In the genomic region with DNA sequence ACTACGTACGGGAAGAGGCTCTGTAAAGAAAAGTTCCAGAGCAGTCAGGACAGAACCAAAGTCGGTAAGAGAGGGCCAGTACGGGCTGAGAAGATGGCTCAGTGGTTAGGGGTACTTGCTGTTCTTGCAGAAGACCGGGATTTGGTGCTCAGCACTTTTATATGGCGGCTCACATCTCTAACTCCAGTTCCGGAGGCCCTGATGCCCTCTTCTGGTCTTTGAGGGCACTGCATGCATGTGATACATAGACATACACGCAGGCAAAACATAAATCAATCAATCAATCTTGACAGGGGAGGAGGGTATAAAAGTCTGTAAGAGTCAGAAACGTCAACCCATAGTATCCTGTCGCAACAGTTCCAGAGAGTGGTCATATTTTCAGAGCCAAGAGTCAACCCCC, we compare ENCODE assay signal across 25 mouse cellular contexts. TPM values are rescaled to one million over a fixed set of nuclear protein-coding genes. Genes with fewer than 3 reads are reported as not detected.
DNase-seq lines count a peak whose midpoint lies in the region; ATAC-seq and TF ChIP-seq lines count a peak whose summit lies in the region.
"Had no signal": no experiment of that assay in that cellular context is flagged by ENCODE, and none has a peak within 500 bp of the region (broad histone marks: within the 10 kb centered on the region; RNA-seq: fewer than 3 reads in every experiment).

No protein-coding gene starts in this region.

- in situ Hi-C loops in Patski (cut with MboI; ENCODE audit: low pct_unique_long_range_greater_than_20kb) = no loop called here

- H3K9me3 ChIP-seq in E14TG2a.4 (ENCODE audit: low read length) (no peaks in the 10 kb centered on the region), ES-Bruce4 (replicated peaks; ENCODE audit: control insufficient read depth, insufficient read depth, low read length, poor library complexity, severe bottlenecking) (no peaks in the 10 kb centered on the region)
- no peaks in the 10 kb centered on the region for H3K9me3 ChIP-seq in stomach, postnatal 0 days (ENCODE audit: control insufficient read depth, low read length)
- H3K9me3 ChIP-seq: embryonic facial prominence, embryonic 12.5 days; embryonic facial prominence, embryonic 15.5 days; hindbrain, embryonic 15.5 days had no signal

- no peak overlapping the region for H3K4me2 ChIP-seq in stomach, postnatal 0 days (replicated peaks; ENCODE audit: low read depth)
- H3K4me2 ChIP-seq: embryonic facial prominence, embryonic 12.5 days; embryonic facial prominence, embryonic 15.5 days; heart, embryonic 11.5 days; hindbrain, embryonic 12.5 days; hindbrain, embryonic 15.5 days had no signal

- WGBS in stomach, postnatal 0 days = 93% methylated on average over 10 of the region's 10 CpGs

- H3K9ac ChIP-seq in ES-Bruce4 (ENCODE audit: low read depth, poor library complexity, severe bottlenecking) = no peak overlapping the region
- no peak overlapping the region for H3K9ac ChIP-seq in stomach, postnatal 0 days (ENCODE audit: low read length)
- H3K9ac ChIP-seq: embryonic facial prominence, embryonic 12.5 days; embryonic facial prominence, embryonic 15.5 days; forebrain, postnatal 0 days; hindbrain, embryonic 12.5 days; hindbrain, embryonic 15.5 days had no signal

- no peak overlapping the region for H3K4me3 ChIP-seq in E14TG2a.4 (replicated peaks; ENCODE audit: low read length)
- no peak overlapping the region for H3K4me3 ChIP-seq in ES-Bruce4 (ENCODE audit: low read depth, low read length)
- H3K4me3 ChIP-seq in stomach, postnatal 0 days (ENCODE audit: low read depth, low read length) = no peak overlapping the region
- H3K4me3 ChIP-seq: embryonic facial prominence, embryonic 12.5 days; embryonic facial prominence, embryonic 15.5 days; gastrocnemius, adult 2 months; heart, adult 2 months; hindbrain, embryonic 12.5 days; hindbrain, embryonic 15.5 days had no signal

- ATAC-seq in Patski = no peak
- no peak for ATAC-seq in stomach, postnatal 0 days (ENCODE audit: low FRiP score, low TSS enrichment)
- ATAC-seq: CD4-positive, CD25-positive, alpha-beta regulatory T cell, adult 4 months; forebrain, embryonic 14.5 days; intestine, postnatal 0 days had no signal

- no peak for TF ChIP-seq EP300 in ES-Bruce4 (IDR thresholded peaks at IDR 0.05; ENCODE audit: insufficient read depth, low read depth, low read length)
- no peak for TF ChIP-seq EP300 in stomach, postnatal 0 days (optimal IDR thresholded peaks at IDR 0.05)

- no peak overlapping the region for H3K27ac ChIP-seq in ES-Bruce4 (ENCODE audit: insufficient read depth, low read length)
- no peak overlapping the region for H3K27ac ChIP-seq in stomach, postnatal 0 days (replicated peaks)
- H3K27ac ChIP-seq: embryonic facial prominence, embryonic 12.5 days; embryonic facial prominence, embryonic 15.5 days; gastrocnemius, adult 2 months; heart, adult 2 months; hindbrain, embryonic 12.5 days; hindbrain, embryonic 15.5 days had no signal

- peak; percentile 70 for TF ChIP-seq CTCF in E14TG2a.4 (conservative IDR thresholded peaks at IDR 0.05; ENCODE audit: low read length)
- peak; percentile 6 for TF ChIP-seq CTCF in ES-Bruce4 (IDR thresholded peaks at IDR 0.05; ENCODE audit: low read depth, low read length)
- peak; percentile 30 for TF ChIP-seq CTCF in Patski (IDR thresholded peaks at IDR 0.05)
- TF ChIP-seq CTCF in stomach, postnatal 0 days (IDR thresholded peaks at IDR 0.05; ENCODE audit: low read depth) = peak; percentile 21; the same call in 1 of the 2 replicates

- POLR2A ChIA-PET in Patski (lab: Charles Lee) = interaction anchor here (0.6 kb wide), 1 partner anchor 589 kb away, joined by 3 read pairs; no protein-coding TSS in a partner anchor

- H3K36me3 ChIP-seq in E14TG2a.4 (ENCODE audit: insufficient read depth, low read length) = peaks cover 92% of the 10 kb centered on the region
- H3K36me3 ChIP-seq in ES-Bruce4 (ENCODE audit: control insufficient read depth, insufficient read depth, low read length, poor library complexity, severe bottlenecking) = peaks cover 22% of the 10 kb centered on the region
- no peaks in the 10 kb centered on the region for H3K36me3 ChIP-seq in stomach, postnatal 0 days (ENCODE audit: control insufficient read depth, insufficient read depth, low read length)
- H3K36me3 ChIP-seq: embryonic facial prominence, embryonic 12.5 days; embryonic facial prominence, embryonic 15.5 days; hindbrain, embryonic 12.5 days; hindbrain, embryonic 15.5 days had no signal

- no peak for DNase-seq in Patski (ENCODE audit: low read depth, low spot score)
- no peak for DNase-seq in stomach, postnatal 0 days (ENCODE audit: low spot score)
- no peak for DNase-seq in adrenal gland, postnatal 4 days (ENCODE audit: low spot score in 2 of 2)
- DNase-seq in urinary bladder, postnatal 14 days (ENCODE audit: low spot score) = no peak
- DNase-seq: adrenal gland, postnatal 10 days; adrenal gland, postnatal 36 days; cerebellum, adult 11 months; cerebellum, adult 2 months; cerebellum, adult 9-11 months; cerebellum, postnatal 25 days; forebrain, postnatal 0 days; gastrocnemius, adult 2 months; gastrocnemius, postnatal 25 days; heart, adult 2 months had no signal

- no peaks in the 10 kb centered on the region for H3K27me3 ChIP-seq in E14TG2a.4 (ENCODE audit: insufficient read depth, low read length)
- no peaks in the 10 kb centered on the region for H3K27me3 ChIP-seq in ES-Bruce4 (ENCODE audit: control insufficient read depth, insufficient read depth, low read length, poor library complexity, severe bottlenecking)
- no peaks in the 10 kb centered on the region for H3K27me3 ChIP-seq in Patski
- H3K27me3 ChIP-seq in stomach, postnatal 0 days (ENCODE audit: control insufficient read depth, insufficient read depth, low read length) = no peaks in the 10 kb centered on the region
- H3K27me3 ChIP-seq: embryonic facial prominence, embryonic 12.5 days; embryonic facial prominence, embryonic 15.5 days; hindbrain, embryonic 12.5 days; hindbrain, embryonic 15.5 days had no signal

- no peak for TF ChIP-seq POLR2A in ES-Bruce4 (IDR thresholded peaks at IDR 0.05; ENCODE audit: insufficient read depth, low read length)

- H3K4me1 ChIP-seq in E14TG2a.4 (replicated peaks; ENCODE audit: low read depth, low read length) (peaks cover 96% of the 10 kb centered on the region), ES-Bruce4 (ENCODE audit: control insufficient read depth, insufficient read depth, low read length) (peaks cover 2% of the 10 kb centered on the region)
- no peaks in the 10 kb centered on the region for H3K4me1 ChIP-seq in stomach, postnatal 0 days (replicated peaks; ENCODE audit: control insufficient read depth, insufficient read depth)
- H3K4me1 ChIP-seq: embryonic facial prominence, embryonic 12.5 days; embryonic facial prominence, embryonic 15.5 days; hindbrain, embryonic 15.5 days had no signal

- CTCF ChIA-PET in Patski (lab: Charles Lee) = no interaction called here

RNA-seq across cellular contexts. Expression of a gene that starts 45.1 kb away (rescaled TPM):
- polyA plus RNA-seq in ES-Bruce4 (2011; ENCODE audit: insufficient read depth, insufficient read length, low read depth, missing spikeins) = 90.7 and 95.8 TPM in 2 replicates
- 0.74 TPM for polyA plus RNA-seq in Patski (2021)
- polyA plus RNA-seq in stomach, postnatal 0 days (2015; fragmentation: Nextera tagmentation; extraction: Ambion mirVana) = 34.6 and 37.7 TPM in 2 replicates
- 1 to 10 TPM; 4.1 to 4.5 TPM for total RNA-seq in adrenal gland, postnatal 4 days (2021)
- total RNA-seq: hematopoietic stem cell, adult 5-6 weeks had no signal

Comparison
In these comparisons a context has a peak if more than half of its experiments do, and no peak if none do; other contexts are left out.
1. CTCF ChIP-seq: peak in every context shown above with its lines; median percentile 70 in E14TG2a.4; 30 in Patski; 21 in stomach, postnatal 0 days; 6 in ES-Bruce4.
2. RNA of a gene that starts 45.1 kb away (polyA plus RNA-seq): 90.7 to 95.8 TPM in ES-Bruce4 and 34.6 to 37.7 TPM in stomach, postnatal 0 days; 0.74 TPM in Patski (single experiment); every median in the first group is over 10 times any median in the second.